Mouse (Mus musculus): ENCODE measurements around the gene Hoxd12. TPM values are rescaled to one million over a fixed set of nuclear protein-coding genes. Genes with fewer than 3 reads are reported as not detected.
A peak's percentile ranks its signal among the peaks of the same experiment; 100 is the strongest.

Hoxd12 gene
- total RNA-seq, 1 experiment from 2014 or later: not detected

DNA sequence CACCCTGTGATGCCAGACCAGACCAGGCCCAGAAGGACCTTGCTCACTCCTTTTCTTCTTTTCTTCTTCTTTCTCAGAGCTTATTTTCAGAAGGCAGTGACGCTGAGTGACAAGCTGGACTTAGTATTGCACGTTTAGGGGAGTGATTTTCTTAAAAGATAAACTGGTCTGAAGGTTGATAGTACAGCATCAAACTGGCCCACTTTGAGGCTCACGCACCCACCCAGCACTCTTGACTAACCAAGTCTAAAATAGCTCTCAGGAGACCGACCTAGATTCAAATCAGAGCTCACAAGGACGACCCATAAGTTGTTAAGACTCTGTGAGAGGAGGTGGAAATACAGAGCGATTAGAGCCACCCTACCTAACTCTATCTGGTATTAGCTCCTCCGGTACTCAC, 8.4 kb upstream of the Hoxd12 start:
- no peak for DNase-seq

DNA sequence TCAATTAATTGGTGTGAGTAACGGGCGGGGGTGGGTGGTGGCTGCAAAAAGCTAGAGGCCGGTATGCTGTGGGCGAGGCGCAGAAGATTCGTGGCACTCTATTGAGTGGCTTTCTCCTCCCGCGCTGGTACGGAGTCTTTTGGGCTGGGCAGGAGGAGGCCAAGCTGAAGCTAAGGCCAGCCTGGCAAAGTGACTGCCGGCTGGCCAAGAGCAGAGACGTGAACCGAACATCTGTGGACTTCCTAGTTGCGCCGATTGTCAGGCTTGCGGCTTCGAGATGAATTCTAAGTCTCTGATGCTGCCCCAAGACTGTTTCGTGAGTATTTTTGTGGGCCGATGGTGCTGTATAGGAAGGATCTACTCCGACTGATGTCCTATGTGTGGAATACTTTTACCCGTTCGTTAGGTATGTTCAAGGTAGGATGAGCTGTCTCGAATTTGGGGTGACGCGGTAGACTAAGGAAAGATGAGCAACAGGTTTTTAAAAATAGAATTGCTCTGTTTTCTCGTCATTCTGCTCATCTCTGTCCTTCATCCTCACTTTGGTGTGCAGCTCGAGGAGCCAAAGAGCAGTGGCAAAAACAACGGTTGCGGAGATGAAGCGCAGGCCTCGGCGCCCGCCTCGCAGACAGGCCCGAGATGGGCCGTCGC, 7.5 kb upstream of the Hoxd12 start:
- DNase-seq: no peak

DNA sequence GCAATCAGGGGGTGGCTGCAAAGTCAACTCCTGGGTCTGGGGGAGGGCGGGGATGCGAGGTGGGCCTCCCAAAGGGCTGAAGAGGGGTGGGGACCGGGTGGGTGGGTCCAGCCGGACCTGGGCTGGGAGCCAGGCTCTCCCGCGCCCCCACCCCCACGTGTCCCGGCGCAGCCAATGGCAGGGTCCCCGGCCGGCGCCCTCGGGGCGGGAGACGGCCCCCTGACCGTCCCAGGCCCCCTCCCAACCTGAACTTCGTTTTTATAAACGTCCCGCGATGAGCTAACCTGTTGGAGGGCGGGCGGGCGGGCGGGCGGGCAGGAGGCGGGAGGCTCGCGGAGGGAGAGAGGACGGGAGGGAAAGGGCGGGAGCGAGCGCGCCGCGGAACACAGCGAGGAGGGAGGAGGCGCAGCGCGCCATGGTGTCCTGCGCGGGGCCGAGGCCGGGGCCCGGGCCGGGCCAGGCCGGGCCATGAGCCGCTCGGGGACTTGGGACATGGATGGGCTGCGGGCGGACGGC, 6.9 kb upstream of the Hoxd12 start, which contains the start of gene Hoxd13:
TSS of gene Hoxd13 (plus strand) at position 469 of the 516 bp plus-strand sequence.
- DNase-seq: no peak

DNA sequence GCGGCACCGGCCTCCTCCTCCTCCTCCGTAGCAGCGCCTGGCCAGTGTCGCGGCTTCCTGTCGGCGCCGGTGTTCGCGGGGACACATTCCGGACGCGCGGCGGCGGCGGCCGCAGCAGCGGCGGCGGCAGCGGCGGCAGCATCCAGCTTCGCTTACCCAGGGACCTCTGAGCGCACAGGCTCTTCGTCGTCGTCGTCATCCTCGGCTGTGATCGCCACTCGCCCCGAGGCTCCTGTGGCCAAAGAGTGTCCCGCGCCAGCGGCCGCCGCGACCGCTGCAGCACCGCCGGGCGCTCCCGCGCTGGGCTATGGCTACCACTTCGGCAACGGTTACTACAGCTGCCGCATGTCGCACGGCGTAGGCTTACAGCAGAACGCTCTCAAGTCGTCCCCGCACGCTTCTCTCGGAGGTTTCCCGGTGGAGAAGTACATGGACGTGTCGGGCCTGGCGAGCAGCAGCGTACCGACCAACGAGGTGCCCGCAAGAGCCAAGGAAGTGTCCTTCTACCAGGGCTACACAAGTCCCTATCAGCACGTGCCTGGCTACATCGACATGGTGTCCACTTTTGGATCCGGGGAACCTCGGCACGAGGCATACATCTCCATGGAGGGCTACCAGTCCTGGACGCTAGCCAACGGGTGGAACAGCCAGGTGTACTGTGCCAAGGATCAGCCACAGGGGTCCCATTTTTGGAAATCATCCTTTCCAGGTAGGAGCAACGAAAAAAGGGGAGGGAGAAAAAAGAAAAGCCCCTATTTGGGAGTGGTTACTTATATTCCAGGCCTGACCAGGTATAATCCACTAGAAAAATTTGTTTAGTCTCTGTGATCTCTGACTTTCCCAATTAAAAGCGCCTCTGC, 6.2 kb upstream of the Hoxd12 start:
- no peak for DNase-seq

DNA sequence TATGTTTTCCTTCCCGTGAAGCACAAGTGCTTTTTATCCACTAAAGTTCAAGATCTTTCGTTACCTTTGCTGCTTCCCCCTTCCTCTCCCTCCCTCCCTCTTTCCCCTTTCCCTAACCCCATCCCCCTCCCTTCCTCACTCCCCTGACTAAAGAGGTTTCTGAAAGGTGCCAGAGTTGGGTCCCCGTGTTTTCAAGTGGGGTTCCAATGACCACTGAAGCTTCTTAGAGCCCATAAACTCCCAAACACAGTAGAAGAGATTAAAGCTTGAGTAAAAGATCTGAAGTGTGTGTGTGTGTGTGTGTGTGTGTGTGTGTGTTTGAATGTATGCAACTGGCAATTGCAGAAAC, 5.6 kb upstream of the Hoxd12 start:
- no peak for DNase-seq

DNA sequence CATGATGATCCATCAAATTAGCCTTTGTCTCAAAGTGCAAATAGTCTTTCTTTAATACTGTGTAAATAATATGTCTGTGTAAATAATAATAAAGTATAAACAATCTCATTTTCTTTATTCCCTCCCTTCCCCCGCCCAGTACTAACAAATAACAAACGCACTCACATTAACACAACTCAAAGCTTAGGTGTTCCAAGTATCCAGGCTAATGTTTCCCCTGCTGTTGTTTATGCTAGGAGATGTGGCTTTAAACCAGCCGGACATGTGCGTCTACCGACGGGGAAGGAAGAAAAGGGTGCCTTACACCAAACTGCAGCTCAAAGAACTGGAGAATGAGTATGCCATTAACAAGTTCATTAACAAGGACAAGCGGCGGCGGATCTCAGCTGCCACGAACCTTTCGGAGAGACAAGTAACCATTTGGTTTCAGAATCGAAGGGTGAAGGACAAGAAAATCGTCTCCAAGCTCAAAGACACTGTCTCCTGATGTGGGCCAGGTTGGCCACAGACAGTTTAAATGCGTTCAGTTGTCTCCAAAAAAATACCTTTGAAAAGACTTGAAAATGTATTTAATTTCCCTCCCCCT, 5.1 kb upstream of the Hoxd12 start:
- no peak for DNase-seq

DNA sequence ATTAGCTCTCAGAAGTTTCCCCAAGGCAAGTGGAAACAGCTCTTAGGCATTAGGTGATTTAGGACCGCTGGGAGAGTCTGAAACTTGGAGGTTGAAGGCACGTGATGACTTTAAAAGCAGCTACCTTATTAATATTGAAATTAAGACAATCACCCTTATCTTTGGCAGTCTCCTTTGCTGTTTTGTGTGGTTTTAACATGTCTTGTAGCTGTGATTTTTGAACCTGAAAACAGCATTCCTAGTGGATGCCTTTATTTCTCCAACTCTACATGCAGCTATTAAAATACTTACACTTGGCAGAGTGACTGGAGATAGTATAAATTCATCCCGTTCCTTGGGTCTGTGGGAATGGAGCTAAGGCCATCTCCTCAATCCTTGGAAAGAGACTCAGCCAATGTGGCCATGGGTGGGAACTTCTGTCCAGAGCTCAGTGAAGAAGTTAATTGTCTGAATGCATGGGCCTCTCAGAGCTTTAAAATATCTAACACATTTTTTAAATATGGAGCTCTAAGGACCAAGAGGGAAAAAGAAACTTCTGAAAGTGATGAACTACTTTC, 4.1 kb upstream of the Hoxd12 start:
- DNase-seq: no peak

DNA sequence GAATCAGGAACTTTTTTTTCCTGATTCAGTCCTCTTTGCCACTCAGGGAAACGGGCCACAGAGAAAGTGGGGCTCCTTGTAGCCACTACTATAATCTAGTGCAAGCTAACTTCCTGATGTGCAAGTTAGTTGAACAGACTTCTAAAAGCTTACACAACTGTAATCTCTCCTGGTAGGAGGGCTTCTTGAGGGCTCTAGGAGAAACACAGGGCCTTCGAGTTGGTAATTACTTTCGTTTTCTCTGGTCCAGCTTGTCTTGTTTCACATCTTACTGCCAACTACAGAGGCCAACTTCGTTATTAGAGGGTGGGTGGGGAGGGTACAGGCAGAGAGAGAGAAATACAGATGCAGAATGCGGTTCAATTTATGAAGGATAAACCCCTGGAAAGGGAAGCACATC, 3.0 kb upstream of the Hoxd12 start:
- DNase-seq: no peak

DNA sequence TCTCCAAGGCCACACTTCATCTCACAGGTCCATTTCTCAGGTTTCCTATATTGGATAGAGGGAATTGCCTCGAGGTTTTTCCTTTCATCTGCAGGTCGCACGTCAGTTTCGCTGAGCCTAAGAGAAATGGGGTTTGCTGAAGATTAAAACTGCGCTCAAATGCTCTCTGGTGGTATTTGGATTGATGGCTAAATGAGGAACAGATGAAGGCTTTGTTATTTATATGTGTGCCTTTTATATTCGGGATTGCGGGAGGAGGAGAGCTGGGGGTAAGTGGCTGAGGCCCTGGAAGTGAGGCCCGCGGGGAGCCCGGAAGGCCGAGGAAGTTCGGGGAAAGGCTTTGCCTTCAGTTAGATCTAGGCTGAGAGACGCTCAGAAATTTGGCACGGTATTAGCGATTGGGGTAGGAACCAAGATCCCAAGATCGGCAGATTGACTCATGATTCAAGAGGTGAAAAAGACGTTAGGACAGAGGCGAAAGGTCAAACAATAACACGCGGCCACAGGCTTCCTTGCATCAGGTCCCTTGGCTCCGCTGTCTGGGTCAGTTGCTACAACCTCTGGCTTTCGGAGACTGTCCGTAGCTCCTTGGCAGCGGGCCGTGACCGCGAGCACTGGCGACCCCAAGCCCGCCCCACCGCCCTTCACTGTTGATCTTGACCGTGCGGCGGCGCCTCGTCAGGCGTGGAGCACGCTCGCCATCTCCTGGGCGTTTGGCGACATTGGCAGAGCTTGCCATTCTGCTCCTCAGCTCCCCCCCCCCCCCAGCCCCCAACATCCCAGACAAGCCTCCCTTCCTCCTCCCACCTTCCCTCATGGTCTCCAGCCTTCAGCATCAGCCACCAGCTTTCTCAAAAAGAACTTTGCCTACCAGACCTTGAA, 2.1 kb upstream of the Hoxd12 start:
- DNase-seq: peak; percentile 55

DNA sequence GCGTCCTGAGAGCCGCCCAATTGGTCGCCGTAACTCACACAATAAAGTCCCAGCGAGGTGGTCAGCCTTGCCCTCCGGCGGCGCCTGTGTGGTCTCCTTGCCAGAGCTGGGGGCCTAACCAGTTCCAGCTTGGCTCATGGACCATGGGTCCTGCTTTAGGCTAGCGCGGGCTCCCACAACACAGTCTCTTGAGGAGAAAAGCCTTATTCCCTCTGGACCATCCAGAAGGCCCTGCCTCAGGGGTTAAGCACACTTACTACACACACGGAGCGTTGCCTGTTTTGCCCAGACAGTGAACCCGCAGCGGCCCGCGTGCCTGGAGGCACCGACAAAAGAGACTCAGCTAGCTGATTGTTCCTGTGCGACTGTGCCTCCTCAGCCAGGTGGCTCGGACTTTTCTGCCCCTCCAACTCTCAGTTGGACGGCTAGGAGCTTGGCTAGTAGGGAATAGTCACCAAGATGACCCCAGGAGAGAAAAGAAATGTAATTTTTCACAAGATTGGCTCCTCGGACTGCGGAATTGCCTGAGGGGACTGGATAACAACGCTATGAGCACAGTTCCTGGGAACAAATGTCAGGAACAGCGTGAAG, 883 bp upstream of the Hoxd12 start:
- no peak for DNase-seq

DNA sequence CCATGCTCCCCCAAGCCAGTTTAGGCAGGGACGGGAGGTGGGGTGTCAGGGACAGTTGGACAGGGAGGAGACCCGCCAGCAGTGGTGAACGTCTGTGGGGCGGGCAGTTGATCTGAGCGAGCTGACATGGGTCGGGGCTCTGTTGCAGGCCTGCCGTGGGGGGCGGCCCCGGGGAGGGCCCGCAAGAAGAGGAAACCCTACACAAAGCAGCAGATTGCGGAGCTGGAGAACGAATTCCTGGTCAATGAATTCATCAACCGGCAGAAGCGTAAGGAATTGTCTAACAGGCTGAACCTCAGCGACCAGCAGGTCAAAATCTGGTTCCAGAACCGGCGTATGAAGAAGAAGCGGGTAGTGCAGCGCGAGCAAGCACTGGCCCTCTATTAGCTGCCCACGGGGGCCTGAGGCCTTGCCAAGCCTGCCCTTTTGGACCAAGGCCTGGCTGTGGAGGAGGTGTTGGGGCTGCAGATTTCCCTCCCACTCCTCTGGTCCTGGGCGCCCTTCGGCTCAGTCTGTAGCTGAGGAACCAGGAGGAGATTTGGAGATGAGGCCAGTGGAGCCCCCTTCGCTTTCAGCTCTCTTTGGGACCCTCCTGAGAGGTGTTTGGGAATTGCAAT, 961 bp downstream of the Hoxd12 start:
- DNase-seq: no peak

DNA sequence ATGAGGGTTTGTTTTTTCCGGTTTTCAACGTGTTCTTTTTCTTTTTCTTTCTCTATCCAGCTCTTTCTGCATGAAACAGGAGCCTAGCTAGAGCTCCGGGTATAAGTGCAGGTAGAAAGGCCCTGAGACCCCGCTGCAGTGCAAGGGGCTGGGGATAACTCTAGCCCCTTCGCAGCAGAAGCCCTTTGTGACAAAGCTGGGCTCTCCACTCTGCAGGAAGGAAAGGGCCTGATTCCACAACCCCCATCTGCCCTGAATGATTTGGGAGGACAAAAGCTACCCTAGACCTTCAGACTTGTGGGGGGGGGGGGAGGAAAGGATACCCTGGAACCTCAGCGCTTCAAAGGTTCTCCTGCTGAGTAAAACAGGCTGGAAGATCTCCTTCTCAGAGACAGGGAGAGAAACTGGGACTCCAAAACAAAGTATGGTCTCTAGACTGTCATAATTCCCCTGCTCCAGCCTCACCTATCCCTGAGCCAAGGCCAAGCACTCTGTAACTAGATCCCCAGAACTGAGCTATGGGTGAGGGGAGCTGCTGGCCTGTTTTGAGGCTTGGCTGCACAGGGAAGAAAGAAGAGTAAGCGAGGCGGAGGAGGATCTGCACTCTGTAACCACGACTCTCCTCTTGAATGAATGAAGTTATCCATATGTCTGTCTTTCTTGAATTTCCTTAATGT, 1.7 kb downstream of the Hoxd12 start:
- no peak for DNase-seq

DNA sequence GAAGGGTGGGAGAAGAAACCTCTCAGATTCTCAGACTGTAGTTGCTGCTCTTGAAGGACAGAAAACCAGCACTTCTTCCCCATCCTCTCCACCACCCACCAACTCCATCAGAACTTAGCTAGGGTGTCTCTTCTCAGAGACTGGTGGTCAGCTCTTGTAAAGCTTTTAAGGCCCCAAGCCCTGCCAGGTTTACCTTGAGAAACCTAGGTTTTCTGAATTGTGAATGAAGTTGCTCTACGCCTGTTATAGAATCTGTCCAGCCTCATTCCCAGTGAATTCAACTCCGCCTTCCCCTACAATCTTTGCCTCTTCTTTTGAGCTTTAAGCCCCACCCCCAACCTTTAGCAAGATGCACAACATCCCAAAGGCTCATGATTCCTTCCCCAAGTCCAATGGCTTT, 2.3 kb downstream of the Hoxd12 start:
- no peak for DNase-seq

DNA sequence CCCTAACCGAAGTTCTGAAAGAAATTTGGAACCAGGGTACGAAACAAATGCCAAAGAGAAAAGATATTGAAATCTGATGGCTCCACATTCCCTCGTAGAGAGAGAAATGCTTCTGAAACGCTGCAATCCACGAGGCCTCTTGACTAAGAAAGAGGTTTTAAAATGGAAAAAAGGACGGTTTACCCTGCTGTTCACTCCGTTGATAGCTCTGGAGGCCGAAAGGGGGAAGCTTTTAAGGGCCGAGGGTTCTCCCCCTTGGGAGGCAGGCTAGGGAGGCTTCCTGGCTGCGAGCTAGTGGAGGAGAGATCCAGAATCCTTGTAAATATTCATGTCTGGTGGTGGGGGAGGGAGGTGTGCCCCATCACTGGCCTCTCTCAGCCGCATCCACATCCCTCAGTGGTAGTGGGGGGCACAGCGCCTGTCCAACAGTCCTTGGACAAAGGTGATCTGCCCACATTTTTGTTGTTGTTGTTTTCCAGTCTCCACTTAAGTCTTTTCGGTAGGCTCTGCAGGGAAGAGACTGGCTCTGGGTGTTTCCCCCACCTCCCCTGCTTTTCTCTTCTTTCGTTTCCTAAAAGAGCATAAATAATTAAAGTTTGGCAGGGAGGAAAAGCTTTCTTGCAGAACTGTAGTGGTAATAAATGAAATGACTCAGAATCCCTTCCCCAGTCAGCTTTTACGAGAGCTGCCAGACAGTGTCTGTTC, 4.2 kb downstream of the Hoxd12 start, which contains the start of gene Hoxd11:
TSS of gene Hoxd11 (plus strand) at position 667 of the 705 bp plus-strand sequence.
- DNase-seq: no peak

DNA sequence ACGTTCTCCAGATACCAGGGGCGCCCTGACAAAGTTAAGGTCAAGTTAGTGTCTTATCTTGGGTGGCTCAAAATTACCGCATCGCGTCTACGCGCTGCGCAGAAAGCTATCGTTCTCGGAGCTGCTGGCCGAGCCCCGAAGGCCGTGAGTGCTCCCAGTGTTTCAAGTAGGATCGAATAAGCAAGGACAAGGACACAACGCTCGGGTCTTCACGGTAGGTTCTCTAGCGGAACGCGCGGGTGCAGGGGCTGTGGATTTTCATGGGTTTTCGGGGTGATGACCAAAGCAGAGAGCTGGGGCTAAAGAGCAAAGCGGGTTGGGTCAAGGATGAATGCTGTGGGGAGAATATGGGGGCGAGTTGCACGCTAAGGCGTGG, 4.8 kb downstream of the Hoxd12 start:
- DNase-seq: no peak

DNA sequence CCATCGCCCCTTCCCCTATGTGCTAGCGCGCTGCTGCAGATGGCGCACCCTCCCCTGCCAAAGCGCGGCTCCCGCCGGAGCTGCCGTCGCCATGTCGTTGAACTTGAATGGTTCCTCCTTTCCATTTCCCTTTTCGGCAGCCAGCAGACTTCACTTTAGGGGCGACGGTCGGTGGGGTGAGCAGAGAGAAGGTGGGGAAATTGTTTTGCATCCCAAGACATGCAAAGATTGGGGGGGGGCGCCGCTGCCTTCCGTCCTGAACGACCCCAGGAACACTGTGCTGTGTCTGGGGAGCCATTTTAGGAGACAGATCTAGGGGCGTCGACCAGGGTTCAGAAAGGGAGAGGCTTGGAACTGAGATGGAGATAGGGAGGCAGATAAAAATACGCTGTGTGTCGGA, 5.2 kb downstream of the Hoxd12 start:
- no peak for DNase-seq

DNA sequence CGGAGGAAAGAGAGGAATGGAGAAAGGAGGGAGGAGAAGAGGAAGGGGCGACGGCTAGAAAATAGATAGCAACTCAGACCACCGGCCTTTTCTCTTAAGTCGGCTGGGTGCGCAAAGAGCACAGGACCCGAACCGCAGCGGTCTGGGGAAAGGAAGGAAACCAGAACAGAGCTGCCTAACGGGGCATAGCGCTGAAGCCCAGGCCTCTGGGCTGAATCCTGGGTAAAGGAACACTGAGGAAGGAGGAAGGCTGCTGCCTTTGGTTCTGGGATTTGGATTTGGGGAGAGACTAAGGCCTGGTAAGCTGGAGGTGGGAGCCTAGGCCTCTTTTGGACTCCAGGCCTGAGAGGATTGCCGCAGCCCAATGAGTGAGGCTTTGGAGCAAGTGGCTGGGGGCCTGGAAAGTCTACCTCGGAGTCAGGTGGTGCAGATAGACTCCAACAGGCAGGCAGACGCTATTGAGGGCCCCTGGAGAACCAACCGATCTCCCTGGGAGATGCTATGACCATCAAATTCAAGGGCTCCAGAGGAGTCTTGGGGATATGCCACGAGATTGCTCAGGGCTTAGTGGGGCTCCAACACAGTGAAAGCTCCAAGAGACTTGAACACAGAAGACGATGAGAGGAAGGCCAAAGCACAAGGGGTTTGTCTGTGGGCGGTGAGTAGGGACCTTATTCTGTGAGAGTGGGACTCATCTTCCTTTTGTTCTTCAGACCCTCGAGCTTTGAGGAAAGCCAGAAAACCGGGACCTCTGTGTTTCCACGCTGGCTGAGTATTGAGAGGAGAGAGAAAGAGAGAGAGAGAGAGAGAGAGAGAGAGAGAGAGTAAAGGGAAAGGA, 6.0 kb downstream of the Hoxd12 start:
- DNase-seq: no peak

DNA sequence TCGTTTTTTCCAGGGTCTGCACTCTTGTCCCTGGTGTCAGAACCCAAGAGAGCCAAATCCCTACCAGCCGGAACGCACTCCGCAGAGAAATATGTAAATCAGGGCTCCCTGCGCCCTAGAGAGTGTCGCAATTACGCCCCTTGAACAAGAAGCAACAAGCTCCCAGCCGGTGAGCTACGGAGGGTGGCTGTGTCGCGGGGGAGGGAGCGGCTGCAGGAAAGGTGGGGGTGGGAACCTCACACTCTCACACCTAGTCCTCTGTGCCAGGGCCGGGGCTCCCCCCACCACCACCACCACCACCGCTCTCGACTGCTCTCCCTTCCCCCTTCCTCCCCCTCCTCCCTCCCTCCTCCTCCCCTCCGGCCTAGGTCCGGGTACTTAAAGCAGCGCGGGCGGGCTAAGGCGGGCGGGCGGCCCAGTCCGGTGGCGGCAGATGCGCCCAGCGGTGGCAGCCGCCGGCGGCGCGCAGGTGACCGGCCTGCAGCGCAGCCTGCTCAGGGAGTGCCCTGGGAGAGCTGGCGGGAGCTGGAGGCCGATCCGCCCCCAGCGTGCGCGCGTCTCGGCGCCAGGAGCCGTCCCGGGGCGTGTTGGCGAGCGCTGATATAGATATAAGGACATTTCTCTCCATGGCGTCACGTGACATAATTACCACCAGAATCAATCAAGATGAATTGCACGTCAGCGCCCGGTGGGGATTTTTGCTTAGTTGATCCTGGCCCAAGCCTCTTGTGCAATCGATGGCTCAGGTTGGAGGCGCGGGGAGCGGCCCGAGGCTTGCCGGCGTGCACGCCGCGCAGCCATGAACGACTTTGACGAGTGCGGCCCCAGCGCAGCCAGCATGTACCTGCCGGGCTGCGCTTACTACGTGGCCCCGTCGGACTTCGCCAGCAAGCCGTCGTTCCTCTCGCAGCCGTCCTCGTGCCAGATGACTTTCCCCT, 7.0 kb downstream of the Hoxd12 start:
- no peak for DNase-seq
